Mouse (Mus musculus) ES-E14 (cell line): ENCODE data around the gene Mtss1l.

Experiments used
- CHD2 ChIP-seq: IDR thresholded peaks from 2 replicates; pipeline ENCODE4 v1.6.1; 2014; ENCODE audit warnings: mild to moderate bottlenecking, low read depth, low read length, inconsistent platforms
- HCFC1 ChIP-seq: IDR thresholded peaks from 2 replicates; pipeline ENCODE4 v1.6.1; 2012; ENCODE audit warnings: low read length, inconsistent platforms, borderline replicate concordance; ENCODE audit not compliant: insufficient read depth
- MAFK ChIP-seq: IDR thresholded peaks from 2 replicates; pipeline ENCODE4 v1.6.1; 2014; ENCODE audit warnings: mild to moderate bottlenecking, low read depth, low read length, inconsistent platforms; ENCODE audit not compliant: insufficient read depth

- TF ChIP-seq CHD2 = no peak
- no peak for TF ChIP-seq MAFK
- no peak for TF ChIP-seq HCFC1
These were observed 534 bp downstream of the Mtss1l start for GRCm38 (mm10) chr8:110721606-110722413.
